Mouse (Mus musculus) A20 (cell line): ENCODE results near the gene Pde4d.

Experiments used
- DNase-seq: peaks from one replicate; pipeline ENCODE4 v3.0.0-alpha.2; 2011; ENCODE audit warnings: low read depth, low spot score

Gene Pde4d

DNA sequence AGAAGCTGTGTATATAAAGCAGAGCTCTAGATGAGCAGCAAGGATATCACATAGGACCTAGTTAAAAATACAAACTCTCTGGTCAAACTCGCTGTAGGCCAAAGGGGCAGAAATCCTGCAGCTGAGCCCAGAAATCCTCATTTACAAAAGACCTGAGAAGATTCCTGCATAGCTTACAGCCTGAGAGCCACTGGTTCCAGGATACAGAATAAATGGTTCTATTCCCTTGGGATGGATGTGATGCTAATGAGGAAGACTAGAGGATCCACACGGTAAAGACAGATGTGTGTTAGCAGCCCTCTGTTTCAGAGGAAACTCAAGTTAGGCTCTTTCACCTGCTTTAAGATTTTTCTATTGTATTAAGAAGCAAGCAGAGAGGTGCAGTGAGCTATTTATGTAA lies 1041.1 kb downstream of the Pde4d start:
- DNase-seq, result no peak

DNA sequence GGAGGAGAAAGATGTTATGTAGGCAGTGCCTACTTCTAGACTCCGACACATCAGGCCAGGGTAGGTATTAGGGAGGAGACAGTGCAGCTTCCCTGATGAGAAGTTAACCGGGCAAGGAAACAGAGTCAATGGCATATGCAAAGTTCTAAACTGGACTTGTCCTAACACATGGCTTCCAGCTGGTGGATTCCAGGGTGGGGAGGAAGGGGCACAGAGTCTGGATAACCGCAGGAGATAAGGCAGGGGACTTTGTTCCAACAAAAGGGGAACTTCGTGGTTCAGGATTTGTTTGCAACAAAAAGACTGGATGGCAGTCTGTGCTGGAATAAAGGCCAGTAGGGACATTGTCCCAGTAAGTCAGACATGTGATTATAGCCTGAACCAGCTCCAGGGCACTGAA lies 1042.1 kb downstream of the Pde4d start:
- DNase-seq, result no peak

DNA sequence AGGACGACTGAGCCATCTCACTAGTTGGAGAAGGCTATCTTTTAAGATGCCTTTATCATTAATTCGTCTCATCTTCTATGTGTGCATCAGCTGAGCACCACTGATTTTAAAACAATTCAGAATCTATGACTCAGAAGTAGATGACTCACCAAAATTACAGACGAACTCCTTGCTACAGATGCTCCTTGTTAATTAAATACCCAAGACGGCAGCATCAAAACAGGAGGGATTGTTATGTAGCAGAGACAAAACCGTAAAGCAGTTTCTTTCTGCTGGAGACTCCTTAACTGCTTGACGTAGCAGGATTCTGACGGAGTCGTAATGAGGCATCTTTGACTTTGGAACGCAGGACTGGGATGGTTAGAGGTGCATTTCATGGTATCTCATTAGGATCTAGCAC lies 1050.6 kb downstream of the Pde4d start:
- no peak for DNase-seq

DNA sequence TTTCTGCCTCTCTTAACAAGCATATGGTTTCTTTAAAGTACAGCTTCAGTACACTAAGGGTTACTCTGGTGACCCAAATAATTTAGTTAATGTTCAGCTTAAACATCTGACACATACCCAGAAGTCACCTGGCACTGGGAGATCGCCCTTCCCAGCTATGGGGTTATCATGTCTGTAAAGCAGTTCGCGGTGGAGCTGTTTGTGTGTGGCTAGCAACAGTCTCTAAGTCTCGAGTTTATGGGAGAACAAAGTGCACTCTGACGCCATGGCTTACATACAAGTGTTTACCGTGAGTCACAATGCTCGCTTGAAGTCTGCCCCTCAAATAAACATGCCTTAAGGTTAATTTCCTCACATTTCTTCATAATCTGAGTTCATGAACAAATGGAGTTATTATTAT lies 1053.0 kb downstream of the Pde4d start:
- no peak for DNase-seq

DNA sequence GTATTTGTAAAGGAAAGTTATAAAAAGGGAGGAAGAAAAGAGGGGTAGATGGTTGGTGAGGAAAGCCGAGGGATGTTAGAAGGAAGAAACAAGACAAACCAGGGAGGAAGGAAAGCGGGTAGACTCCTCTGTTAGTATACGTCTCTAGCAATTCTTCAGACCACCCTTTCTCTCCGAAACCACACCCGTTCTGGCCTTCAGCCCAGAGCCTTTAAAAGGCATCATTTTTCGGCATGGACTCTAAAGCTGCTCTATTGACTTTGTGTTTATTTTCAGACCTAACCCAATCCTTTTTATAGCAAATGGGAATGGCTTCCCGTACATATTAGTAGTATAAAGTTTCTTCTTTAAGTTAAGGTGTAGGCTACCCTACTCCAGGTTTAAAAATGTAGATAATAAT lies 1057.0 kb downstream of the Pde4d start:
- DNase-seq, result no peak

DNA sequence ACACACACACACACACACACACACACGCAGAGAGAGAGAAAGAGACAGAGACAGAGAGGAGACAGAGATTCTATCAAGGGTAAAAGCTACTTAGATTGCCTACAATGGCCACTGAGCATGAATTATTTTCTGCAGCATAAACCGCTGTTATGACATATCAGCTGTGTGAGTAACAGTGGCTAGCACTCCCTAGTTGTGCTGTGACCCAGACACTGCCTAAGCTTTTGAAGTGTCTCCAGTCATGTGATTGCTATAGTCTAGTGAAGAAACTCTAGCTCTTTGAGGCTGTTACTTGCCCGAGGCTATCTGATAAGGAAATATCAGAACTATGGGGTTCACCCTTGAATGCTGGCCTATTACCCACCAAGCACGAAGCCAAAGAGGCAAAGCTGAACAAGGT lies 1058.7 kb downstream of the Pde4d start:
- no peak for DNase-seq

DNA sequence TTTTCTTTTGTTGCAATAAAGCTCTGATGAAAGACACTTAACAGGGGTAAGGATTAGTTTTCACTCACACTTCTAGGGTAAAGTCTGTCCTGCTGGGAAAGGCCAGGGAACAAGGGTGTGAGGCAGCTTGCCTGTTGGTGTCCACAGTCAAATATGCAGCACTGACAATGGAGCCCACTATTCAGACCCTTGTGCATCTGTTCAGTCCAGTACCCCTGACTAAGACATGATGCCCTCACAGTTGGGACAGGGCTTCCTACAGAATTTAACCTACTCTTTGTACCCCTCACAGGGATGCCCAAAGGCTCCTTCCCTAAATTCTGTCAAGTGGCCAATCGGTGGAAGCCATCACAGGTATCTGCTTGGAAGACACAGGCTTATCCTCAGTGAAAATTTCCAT lies 1068.4 kb downstream of the Pde4d start:
- no peak for DNase-seq

DNA sequence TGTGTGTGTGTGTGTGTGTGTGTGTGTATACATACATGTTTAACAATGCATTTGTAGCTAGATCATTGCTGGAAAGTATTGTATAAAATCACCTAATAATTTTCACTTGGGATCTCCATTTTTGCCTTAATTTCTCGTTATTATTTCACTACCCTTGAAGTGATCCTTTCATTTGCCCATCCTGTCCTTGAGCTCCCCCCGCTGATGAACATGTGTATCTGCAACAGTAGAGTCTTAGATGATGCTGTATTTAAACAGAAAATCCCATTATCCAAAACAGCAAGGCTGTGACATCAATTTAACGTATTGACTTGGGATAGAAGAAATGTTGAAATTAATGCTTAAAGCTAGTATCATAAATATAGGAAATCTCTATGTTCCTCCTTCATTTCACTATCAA lies 1069.7 kb downstream of the Pde4d start:
- DNase-seq, result no peak

DNA sequence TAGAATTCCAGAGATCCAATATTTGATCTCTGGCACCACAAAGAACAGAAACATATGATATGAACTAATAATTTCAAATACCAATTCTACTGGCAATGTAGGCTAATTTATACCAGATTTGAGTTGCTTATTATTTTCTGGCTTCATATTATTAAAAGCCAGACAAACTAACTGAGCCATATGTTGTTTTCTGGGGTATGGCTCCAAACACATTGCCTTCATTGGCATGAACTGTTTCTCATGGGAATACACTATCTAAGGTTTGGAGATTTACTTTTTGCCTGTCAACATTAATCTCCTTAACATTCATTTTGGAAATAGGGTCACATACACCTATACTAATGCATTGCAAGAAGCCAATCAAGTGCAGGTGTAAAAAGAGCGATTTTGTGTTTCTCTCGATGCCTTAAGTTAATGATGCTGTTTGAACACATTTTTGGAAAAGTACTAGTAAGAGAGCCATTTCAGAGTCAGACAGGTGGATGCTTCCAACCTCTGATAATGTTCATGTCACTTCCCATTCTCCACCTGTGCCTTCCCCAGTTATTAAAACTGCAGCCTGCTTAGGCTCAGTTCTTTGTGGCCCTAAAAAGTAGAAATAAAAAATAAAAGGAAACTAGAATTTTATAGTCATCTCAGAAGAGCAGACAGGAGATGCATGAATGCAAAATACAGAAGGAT lies 1070.4 kb downstream of the Pde4d start:
- DNase-seq, result no peak

DNA sequence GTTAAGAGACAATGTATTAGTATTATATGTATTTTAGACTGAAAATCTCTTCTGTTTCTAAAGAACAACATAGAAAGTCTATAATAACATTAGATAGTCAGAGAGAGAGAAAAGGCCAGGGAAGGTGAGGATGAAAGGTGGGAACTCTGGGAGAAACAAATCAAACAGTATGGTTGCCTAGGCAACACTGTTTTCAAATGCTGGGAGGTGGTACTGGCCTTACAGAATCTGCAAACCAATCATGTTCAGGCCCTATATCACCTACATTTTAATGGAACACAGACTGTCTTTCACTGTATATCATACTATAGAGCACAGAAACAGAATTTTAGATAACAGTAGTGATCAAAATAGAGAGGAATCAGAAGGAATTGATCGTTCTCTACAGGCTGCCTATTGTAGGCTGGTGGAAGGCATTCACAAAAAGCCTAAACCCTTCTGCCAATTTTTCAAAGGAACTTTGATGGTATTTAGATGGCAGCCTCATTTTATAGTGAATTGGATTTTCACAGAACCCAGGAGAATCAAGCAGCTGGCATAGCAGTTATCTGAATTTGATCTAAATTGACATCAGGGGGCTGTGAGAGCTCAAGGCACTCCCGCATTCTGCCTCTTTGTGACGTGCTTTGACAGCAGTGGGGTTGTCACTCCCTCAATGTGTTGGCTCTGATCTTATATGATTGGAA lies 1084.2 kb downstream of the Pde4d start:
- DNase-seq, result no peak

DNA sequence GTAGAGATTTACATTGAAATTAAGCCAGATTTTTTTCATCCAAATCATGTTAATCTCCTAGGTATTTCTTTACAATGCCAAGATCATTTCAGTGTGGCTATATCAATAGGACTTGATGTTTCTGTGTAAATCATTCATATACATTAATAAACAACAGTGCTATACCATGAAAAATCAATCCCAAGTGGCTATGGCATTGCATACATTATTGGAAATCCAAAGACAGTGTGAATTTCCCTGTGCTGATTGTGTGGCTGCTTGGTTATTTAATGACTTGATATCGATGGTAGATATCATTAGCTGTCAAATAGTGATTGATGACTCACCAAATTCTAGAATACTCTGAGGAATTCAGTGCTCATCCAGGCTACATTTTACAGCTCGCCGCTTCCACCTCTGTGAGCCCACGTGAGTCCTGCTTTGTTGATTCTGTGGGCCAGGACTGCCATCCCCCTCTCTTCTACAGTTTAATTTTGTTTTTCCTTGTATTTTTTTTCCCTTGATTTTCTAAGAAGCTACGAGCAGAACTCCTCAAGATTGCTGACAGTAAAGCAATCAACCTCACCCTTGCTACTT lies 1085.0 kb downstream of the Pde4d start:
- DNase-seq, result no peak

DNA sequence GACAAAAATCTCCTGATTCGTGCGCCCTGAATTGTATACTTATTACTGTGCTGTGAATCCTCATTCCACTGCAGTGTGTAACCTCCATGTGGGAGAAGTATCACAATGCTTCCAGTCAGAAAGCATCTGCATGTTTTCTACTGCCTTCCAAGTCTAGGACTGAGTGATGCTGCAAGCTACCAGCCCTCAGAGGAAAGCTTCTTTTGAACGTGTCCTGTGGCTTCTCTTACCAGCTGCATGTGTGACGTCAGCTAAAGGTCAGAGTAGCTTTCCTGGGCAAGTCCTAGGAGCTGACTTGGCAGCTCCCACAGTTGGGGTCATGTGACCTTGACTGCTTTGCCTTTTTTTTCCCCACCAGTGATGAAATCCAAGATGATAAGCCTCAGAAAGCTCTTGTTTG lies 1086.9 kb downstream of the Pde4d start:
- no peak for DNase-seq

DNA sequence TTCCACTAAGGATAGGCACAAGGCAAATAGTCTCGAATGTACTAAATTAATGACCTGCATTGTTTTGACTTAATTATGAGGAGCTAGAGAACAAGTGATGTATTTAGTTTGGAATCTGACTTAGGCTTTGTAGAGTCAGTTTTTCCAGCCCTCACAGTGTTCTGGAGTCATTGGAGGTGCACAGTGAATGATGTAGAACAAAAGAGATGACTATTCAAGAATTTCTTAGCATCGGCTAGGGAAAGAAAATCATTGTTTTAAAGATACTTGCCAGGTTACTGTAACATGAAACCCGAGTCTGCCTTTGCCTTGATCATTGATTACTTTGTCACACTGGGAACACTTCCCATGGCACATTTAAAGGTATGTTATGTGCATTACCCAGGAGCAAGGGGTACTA lies 1089.6 kb downstream of the Pde4d start:
- DNase-seq, result no peak

DNA sequence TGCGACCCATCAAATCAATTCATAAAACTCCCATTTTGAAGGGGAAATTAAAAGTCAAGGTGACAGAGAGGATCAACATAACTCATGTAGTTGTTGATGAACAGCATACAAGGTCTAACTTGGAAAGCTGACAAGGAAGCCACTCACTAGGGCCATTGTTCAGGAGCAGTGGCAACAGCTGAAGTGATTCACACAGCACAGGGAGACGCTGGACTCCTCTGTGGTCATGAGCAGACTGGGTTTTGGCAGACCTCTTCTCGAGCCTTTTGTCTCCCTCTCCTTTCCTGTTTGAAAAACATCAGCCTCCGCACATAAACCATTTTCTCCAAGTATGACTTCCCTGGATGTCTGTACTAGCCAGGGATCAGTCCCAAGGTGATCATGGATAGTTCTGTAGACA lies 1094.9 kb downstream of the Pde4d start:
- DNase-seq, result no peak

DNA sequence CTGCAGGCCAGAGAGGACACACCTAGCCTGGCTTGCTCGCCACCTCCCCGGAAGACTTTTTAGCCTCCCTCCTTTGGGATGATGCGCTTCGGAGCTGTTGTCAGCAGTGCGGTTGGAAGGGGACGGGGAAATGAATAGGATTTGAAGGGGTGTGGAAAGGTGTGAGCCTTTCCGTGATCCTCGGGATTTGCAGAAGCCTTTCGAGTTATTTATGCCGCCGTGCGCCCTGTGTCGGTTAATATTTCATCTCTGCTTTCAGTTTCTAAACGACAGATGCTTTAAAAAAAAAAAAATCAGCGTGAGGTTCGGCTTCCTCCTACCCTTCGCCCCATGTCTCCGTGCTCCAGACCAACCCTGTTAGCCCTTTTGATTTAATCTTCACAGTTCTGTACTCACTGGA lies 1096.6 kb downstream of the Pde4d start:
- no peak for DNase-seq

DNA sequence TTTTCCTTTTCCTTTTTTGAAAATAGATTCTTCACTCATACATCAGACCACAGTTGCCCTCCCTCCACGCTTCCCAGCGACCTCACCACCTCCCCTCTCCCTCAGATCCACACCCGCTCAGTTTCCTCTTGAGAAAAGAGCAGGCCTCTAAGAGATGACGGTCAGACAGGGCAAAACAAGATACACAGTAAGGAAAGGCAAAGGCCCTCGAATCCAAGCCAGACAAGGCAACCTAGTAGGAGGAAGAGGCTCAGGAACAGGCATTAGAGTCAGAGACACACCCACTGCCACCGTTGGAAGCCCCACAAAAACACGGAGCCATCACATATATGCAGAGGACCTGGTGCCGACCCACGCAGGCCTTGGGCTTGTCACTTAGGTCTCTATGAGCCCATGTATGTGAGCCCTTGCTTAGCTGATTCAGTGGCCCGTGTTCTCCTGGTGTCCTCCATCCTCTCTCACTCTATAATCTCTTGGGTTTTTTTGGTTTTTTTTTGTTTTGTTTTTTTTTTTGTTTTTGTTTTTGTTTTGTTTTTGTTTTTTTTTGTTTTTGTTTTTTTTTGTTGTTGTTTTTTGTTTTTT lies 1097.3 kb downstream of the Pde4d start:
- DNase-seq, result no peak

DNA sequence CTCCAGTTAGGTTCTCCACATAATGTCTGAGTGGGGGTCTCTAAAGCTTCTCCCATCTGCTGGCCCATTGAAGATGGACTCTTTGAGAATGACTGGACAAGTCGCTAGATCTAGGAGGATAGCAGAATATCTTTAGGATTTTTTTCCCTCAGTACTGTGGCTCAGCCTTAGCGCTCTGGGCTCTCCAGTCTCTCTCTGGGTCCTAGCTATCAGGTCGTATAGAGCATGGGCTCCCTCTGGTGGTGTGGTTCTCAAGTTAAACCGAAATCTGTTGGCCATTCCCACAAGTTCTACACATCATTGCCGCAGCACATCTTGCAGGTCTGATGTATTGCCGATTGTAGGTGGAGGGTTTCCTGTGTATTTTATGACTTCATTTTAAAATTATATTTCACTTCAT lies 1098.0 kb downstream of the Pde4d start:
- DNase-seq, result no peak

DNA sequence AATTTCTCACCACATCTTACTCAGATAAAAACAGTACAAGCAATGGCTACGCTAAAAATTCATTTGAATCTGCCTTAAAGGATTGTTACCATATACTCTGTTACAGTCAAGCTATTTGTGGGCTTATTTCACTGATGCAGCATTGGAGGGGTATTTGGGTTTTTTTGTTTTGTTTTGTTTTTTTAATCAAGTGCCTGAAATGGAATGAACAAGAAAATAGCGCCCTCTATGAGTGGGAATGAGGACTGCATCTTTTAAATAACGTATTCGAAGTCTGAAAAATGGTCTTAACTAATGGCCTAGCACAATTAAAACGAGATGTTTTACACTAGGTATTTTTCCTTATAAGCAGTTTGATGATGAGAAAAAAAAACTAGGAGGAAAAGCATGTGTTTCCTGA lies 1098.5 kb downstream of the Pde4d start:
- DNase-seq, result no peak

DNA sequence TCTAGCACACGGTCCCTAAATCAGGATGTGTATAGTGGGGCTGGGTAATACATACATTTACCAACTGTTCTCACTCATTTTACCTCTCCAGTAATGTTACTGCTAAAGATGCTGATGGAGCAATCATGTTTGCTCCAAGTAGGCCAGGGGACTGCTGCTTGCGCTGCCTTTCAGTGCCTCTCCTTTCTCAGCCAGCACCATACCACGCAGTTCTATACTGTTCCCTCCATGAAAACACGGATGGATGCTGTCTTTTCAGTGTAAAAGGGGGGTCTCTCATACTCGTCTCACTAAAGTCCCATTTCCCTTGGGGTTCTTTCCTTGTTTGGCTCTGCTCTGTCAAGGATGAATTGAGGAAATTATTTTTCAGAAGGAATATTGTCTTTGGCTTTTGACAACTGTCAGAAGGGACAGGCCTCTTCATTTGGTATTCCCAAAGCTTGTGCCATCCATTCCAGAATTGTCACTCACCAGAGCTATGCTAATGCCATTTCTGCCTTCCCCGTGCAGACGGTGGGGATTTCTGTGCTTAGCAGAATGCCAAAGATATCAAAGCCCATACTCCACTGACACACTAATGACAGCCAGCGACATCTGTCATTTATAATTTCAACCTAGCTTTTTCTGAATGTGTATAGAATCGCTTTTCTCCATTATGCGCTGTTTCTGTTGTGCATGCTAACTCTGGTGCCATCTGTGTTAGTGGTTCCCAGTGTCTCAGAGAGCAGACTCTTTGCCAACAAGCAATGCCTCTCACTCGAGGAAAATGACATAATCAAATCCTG lies 1099.2 kb downstream of the Pde4d start:
- DNase-seq, result no peak

DNA sequence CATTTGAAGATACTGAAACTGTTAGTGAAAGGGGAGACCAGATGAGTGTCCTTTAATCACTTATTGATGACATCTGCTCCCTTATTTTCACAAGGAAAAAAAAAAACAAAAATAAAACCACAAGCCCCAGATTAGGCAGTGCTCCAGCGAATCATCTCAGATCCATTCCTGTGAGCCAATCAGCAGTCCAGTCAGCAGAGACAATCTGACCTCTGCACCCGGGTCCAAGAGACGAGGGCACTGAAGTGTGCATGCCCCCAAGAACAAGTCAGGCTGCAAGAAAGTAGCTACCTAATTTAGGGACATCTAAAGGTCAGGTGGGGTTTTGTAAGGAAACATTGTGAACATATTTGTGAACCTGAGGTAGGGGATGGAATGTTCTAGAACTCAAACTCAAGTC lies 1102.1 kb downstream of the Pde4d start:
- DNase-seq, result no peak

DNA sequence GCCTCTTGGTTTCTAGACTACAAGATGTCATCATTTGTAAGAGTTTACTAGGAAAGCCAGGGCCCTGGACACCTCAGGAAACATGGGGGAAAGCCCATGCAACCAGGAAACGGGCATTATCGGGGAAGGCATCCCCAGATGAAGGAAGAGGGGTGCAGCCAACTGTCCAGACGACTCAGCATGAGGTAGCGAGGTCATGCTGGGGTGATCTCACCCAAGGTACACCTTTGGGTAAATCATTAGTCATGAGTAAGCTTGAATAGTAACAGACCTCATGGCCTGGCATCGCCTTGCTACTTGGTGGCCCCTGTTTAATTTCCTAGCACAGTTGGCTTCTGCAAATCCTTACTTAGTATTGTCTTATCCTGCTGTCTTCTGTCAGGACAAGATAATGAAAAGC lies 1105.8 kb downstream of the Pde4d start:
- no peak for DNase-seq

DNA sequence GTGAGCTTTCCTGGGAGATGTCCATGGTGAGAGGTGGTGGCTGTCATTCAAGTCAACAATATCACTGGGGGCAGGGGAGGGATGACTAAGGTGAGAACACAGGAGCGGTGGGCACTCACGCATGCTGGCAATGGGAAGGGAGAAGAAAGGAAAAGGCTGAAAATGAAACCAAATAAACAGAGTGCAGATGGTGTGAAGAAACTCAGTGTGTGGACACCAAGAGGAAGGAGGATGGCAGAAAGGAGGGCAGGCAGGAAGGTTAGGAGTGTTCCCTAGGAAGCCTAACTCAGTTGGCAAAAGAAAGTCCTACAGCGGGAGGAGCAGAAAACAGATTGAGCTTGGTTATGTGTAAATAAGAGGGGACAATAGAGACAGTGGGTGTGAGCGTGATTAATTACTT lies 1107.1 kb downstream of the Pde4d start:
- DNase-seq, result no peak
